Mouse (Mus musculus): ENCODE results near the gene Tbx18.

GRCm38 (mm10) chr9:87733732-87734131 is 2.7 kb upstream of the Tbx18 start:
- TF ChIP-seq GATA1 (IDR thresholded peaks at IDR 0.05; ENCODE audit: low read length) (no peak), TAL1 (IDR thresholded peaks at IDR 0.05; ENCODE audit: low read length) (no peak)

All from erythroblast, embryonic 14.5 days (primary cell).